Mouse (Mus musculus): Measurements from ENCODE around the gene Ddx28.

Gene Ddx28

DNA sequence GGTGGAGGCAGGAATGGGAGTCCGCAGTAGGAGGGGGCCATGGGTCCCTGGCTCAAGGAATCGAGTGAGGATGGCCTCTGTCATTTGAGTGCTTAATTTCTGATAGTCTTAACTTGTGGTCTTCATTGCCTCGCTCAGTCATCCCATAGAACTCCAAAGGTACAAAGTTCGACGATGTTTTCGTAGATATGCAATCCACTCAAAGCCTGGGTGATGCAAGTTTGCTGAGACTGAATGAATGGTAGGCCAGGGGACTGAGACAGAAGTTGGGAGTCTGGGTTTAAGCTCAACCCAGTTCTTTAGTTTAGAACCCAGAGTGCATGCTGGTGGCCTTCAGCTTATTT, at the start of gene Ddx28:
TSS of gene Ddx28 (minus strand) at position 240 of the 344 bp plus-strand sequence.
- no peak for DNase-seq (ENCODE audit: low spot score)

GRCm38 (mm10) chr8:106060521-106060920, 48.8 kb upstream of the Ddx28 start:
- DNase-seq (ENCODE audit: low spot score), result no peak

- DNase-seq (ENCODE audit: low spot score), result peak; percentile 42
These were observed 48.1 kb upstream of the Ddx28 start for GRCm38 (mm10) chr8:106059613-106060371.

DNA sequence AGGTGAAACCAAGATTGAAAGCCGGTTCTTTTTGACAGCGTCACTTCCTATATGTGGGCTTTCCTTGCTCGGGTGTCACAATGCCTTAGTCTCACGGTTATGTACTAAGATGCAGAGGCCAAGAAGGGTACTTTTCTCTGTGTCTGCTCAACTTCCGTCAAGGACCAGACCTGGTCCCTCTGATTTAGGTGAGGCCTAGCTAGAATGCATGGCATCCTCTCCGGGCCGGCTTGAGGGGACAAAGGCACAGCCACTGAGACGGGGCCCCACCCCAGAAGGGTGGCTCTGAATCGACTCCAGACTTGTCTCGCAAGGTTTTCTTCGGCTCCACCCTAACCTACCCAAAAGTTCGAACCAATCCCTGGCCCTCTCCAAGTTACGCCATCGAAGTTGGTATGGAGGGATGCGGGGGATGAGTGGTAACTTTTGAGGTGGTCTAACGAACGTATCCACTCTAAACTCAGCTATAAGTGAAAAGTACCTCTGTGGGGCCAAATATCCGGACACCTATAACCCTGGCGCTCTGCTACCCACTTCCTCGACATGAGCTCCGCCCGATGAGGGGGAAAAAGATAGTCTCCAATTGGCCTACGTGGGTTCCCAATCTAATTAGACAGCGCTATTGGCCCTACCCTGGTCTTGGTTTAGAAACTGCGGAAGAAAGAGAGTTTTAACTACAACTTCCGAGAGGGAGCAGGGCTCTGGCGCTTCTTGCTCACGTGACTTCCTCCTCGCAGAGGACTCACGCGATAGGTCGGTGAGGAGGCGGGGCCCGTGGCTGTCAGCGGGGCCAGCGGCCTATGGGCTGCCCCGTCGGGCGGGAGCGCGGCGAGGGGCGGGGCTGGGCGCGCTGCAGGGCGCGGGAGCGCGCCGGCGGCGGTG, 47.3 kb upstream of the Ddx28 start, which contains the start of gene Nfatc3:
TSS of gene Nfatc3 (plus strand) at position 110 of the 882 bp plus-strand sequence.
- DNase-seq (ENCODE audit: low spot score), result peak; percentile 99

DNA sequence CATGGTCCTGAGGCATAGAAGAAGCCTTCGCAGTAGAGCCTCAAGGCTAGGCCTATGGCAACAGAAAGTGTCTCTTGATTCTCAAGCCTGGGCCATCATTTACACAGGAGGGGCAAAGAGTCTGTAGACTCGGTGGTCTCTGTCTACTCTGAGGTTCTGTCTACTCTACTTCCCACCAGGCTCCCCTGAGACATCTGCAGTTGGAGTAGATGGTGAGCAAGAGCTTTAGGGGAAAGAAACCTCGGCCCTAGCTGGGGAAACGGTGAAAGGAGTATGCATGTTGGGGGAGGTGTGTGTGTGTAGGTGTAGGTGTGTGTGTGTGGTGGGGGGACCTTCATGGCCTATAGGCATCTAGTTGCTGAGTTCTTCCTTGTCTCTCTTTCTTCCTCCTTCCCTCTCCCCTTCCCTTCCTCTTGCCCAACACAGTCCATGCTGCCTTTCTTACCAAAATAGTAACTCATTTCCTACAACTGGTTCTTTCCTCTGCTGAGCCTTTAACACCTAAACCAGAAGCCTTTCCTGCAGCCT, 44.8 kb upstream of the Ddx28 start:
- DNase-seq (ENCODE audit: low spot score), result no peak

- DNase-seq (ENCODE audit: low spot score), result no peak
These were observed 43.4 kb upstream of the Ddx28 start for GRCm38 (mm10) chr8:106055038-106055437.

GRCm38 (mm10) chr8:106054190-106054811, 42.6 kb upstream of the Ddx28 start:
- DNase-seq (ENCODE audit: low spot score), result peak; percentile 85

DNA sequence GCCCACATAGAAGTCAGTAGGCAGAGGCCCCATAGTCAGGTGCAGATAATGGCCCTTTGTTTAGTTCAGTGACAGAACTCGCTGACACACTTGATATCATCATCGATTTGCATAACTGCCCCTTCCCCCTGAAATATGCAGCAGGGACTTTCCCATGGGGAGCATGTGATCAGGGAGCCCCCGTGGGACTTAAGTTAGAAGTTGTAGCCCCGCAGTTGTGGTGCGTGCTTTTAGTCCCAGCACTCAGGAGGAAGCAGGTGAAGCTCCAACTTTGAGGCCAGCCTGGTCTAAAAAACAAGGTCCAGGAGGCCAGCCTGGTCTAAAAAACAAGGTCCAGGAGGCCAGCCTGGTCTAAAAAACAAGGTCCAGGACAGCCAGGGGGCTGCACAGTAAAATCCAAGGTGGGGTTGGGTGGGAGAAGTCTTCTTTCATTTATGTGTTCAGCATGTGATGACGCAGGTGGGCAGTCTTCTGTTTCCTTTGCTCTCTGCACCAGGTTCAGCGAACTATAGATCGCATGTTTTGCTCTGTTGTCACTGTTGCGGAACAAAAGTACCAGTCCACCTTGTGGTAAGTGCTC, 40.9 kb upstream of the Ddx28 start:
- peak; percentile 55 for DNase-seq (ENCODE audit: low spot score)

- no peak for DNase-seq (ENCODE audit: low spot score)
These were observed 39.4 kb upstream of the Ddx28 start for GRCm38 (mm10) chr8:106051068-106051467.

GRCm38 (mm10) chr8:106049840-106050239, 38.2 kb upstream of the Ddx28 start:
- no peak for DNase-seq (ENCODE audit: low spot score)

DNA sequence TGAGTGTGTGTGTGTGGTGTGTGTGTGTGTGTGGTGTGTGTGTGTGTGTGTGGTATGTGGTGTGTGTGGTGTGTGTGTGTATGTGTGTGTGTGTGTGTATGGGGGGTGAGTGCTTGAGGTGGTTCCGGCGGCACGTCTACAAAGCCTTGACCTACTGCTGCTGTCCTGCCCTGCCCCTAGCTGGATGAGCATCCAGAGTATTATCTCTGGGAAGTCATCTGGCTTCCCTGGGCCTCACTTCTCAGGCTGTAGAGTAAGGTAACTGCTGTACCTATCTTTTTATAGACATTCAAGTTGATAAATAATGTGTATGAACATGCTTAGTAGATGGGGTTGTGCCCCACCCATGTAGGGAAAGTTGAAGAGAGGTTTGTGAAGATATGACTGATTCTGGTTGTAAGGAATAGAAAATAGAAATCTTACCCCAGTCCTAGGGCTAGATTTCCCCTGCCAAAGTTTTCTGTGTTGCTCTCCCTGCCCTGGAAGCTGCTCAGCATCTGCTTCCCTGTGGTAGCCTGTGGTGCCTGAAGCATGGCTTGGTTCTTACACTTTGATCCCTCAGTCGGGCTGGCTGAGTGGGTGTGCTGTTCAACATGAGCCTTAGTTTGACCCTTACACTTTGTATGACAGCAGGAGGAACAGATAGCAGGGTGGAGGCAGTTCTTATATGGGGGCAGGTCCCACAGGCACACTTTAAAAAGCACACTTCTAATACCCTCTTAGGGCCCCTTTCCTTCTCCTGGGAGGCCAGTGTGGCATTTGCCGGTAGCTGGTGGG, 36.4 kb upstream of the Ddx28 start:
- no peak for DNase-seq (ENCODE audit: low spot score)

- no peak for DNase-seq (ENCODE audit: low spot score)
These were observed 35.3 kb upstream of the Ddx28 start for GRCm38 (mm10) chr8:106046872-106047559.

GRCm38 (mm10) chr8:106044151-106044550, 32.5 kb upstream of the Ddx28 start:
- DNase-seq (ENCODE audit: low spot score), result no peak

DNA sequence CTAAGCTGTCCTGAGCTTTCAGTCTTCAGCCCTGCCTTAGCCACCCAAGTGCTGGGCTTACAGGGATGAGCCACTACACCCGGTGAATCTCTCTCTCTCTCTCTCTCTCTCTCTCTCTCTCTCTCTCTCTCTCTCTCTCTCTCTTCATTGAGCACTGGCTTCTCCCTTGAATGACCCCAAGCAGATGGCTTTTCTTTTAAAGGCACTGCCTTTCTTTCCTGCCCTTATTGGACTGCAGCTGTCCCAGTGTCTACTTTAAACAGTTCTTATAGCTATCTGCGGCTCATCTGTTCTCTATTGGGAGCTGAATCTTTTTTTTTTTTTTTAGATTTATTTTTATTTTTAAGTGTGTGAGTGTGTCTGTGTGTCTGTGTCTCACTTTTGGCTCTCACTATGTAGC, 31.4 kb upstream of the Ddx28 start:
- no peak for DNase-seq (ENCODE audit: low spot score)

GRCm38 (mm10) chr8:106040218-106040617, 28.5 kb upstream of the Ddx28 start:
- no peak for DNase-seq (ENCODE audit: low spot score)

DNA sequence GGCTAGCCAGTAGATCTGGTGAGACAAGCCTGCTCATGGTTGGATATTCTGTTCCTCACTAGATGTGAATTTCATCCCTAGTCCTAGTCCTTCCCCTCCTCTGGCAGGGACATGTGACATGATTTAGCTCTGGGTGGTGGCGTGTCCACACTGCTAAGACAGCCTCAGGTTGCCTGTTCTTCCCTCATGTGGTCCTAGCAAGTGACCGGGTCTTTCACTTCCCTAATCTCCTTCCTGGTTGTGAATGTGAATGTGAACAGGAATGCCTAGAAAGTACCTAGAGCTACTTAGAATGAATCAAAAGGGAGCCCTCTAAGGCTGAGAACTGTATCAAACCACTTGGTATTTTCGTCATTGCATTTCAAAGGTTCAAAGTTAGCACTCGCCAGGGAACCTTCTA, 27.9 kb upstream of the Ddx28 start:
- DNase-seq (ENCODE audit: low spot score), result no peak

- peak; percentile 28 for DNase-seq (ENCODE audit: low spot score)
These were observed 27.0 kb upstream of the Ddx28 start for GRCm38 (mm10) chr8:106038721-106039120.

DNA sequence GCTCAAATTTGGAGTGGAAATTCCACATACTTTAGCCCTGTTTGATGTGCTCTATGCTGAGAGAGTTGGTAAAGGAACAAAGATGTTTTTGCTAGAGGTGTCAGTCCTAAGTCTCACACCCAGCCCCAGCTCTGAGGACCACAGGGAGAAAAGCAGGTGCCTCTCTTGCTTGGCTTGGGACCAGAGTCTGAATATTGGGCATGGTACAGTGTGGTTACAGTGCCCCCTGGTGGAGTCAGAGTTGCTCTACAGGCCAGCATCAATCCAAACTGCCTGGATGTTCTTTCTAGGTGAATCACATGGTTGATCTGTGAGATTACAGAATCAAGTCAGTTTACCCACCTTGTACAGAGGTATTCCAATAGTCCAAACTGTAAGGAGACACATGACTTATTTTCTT, 10.8 kb upstream of the Ddx28 start:
- peak; percentile 80 for DNase-seq (ENCODE audit: low spot score)

- no peak for DNase-seq (ENCODE audit: low spot score)
These were observed 6.4 kb upstream of the Ddx28 start for GRCm38 (mm10) chr8:106018039-106018438.

GRCm38 (mm10) chr8:106017130-106017529, 5.4 kb upstream of the Ddx28 start:
- DNase-seq (ENCODE audit: low spot score), result no peak

GRCm38 (mm10) chr8:106016284-106016683, 4.6 kb upstream of the Ddx28 start:
- no peak for DNase-seq (ENCODE audit: low spot score)

Measured in lung, postnatal 25 days (tissue).